Mouse (Mus musculus) midbrain, postnatal 0 days (tissue): ENCODE measurements around the gene Trabd. TPM values are rescaled to one million over a fixed set of nuclear protein-coding genes. Genes with fewer than 3 reads are reported as not detected.

Experiments used
- ATAC-seq: fragments of 200-750 bp; cut with Nextera tagmentation; 2 replicates; pipeline ENCODE4 v1.8.0; 2017; ENCODE audit warnings: moderate number of reproducible peaks, mild to moderate bottlenecking, moderate TSS enrichment, moderate library complexity; ENCODE audit not compliant: low FRiP score
- DNase-seq: peaks from one replicate; pipeline ENCODE4 v3.0.0-alpha.2; 2015; ENCODE audit warnings: low spot score
- H3K27ac ChIP-seq: fragments of 300-500 bp; sonication (generic); 2 replicates; pipeline ENCODE4 v1.5.1; 2014; ENCODE audit warnings: low read depth, mild to moderate bottlenecking, low read length, mixed read lengths
- H3K27me3 ChIP-seq: fragments of 300-500 bp; sonication (generic); 2 replicates; pipeline ENCODE4 v1.6.1; 2014; ENCODE audit warnings: low read length, control low read depth, mixed read lengths; ENCODE audit not compliant: insufficient read depth
- H3K36me3 ChIP-seq: fragments of 300-500 bp; sonication (generic); 2 replicates; pipeline ENCODE4 v1.6.1; 2014; ENCODE audit warnings: low read length, control low read depth, mixed read lengths; ENCODE audit not compliant: insufficient read depth
- H3K4me1 ChIP-seq: fragments of 300-500 bp; sonication (generic); 2 replicates; pipeline ENCODE4 v1.6.1; 2014; ENCODE audit warnings: mild to moderate bottlenecking, control low read depth, antibody characterized with exemption, low read length, mixed read lengths; ENCODE audit not compliant: insufficient read depth
- H3K4me2 ChIP-seq: fragments of 300-500 bp; sonication (generic); 2 replicates; pipeline ENCODE4 v1.6.1; 2014; ENCODE audit warnings: low read depth, mild to moderate bottlenecking, low read length, mixed read lengths; ENCODE audit not compliant: poor library complexity, severe bottlenecking
- H3K4me3 ChIP-seq: fragments of 300-500 bp; sonication (generic); 2 replicates; pipeline ENCODE4 v1.5.1; 2014; ENCODE audit warnings: low read depth, mild to moderate bottlenecking, low read length, moderate library complexity
- H3K9ac ChIP-seq: fragments of 300-500 bp; sonication (generic); replicated peaks from 2 replicates; pipeline ENCODE4 v1.6.1; 2014; ENCODE audit warnings: mild to moderate bottlenecking, low read length, moderate library complexity, mixed read lengths; ENCODE audit not compliant: poor library complexity, severe bottlenecking
- H3K9me3 ChIP-seq: fragments of 300-500 bp; sonication (generic); 2 replicates; pipeline ENCODE4 v1.6.1; 2016; ENCODE audit warnings: low read length, control low read depth
- CTCF ChIP-seq: IDR thresholded peaks from 2 replicates; pipeline ENCODE4 v1.5.1; 2016; ENCODE audit warnings: antibody characterized with exemption, mild to moderate bottlenecking
- WGBS: fragments of 180-500 bp; shearing (Covaris S2); extraction: QIAGEN DNeasy Blood & Tissue Kit; methylation state at CpG from one replicate; pipeline ENCODE4 v1.1.7; 2014; 5-methylcytosine and 5-hydroxymethylcytosine counted together
- polyA plus RNA-seq: library from polyadenylated mRNA; unstranded; fragments of >200 nt; fragmentation: Nextera tagmentation; extraction: Ambion mirVana; gene quantifications from 2 replicates; pipeline ENCODE4 v1.2.1, GENCODE M21; 2015
- total RNA-seq: library from RNA; depleted of rRNA; stranded (reverse); fragments of >200 nt; gene quantifications from 2 replicates; pipeline ENCODE4 v1.2.3, GENCODE M21; 2014

The Trabd gene
- total and polyA plus RNA-seq, 2 experiments from 2014 or later = 21.6 to 48.6 TPM

- H3K9me3 ChIP-seq = no peaks in the 10 kb centered on the region
- peaks cover 11% of the 10 kb centered on the region for H3K4me1 ChIP-seq
- H3K4me3 ChIP-seq = peak within 1 kb of the TSS; percentile 78
- no peak for TF ChIP-seq CTCF
- H3K27ac ChIP-seq = peak within 1 kb of the TSS; percentile 80
- no peaks in the 10 kb centered on the region for H3K36me3 ChIP-seq
- no peaks in the 10 kb centered on the region for H3K27me3 ChIP-seq
- DNase-seq = peak; percentile 51
- H3K9ac ChIP-seq = peak within 1 kb of the TSS; percentile 87
- H3K4me2 ChIP-seq = peak within 1 kb of the TSS; percentile 80
- ATAC-seq = peak; percentile 21; the same call in 1 of the 2 replicates
- WGBS = 1% methylated on average over 41 of the region's 57 CpGs
Measured at GRCm38 (mm10) chr15:89059161-89059931, 15.6 kb upstream of the Trabd start, which contains the start of gene Panx2. Gene Panx2 (plus strand): TSS chr15:89059734.

- no peak for TF ChIP-seq CTCF
- DNase-seq (peak; percentile 34), ATAC-seq (peak; percentile 62)
- H3K4me1 ChIP-seq = peaks cover 11% of the 10 kb centered on the region
- 1% methylated on average over 32 of the region's 48 CpGs for WGBS
- peak overlapping the region; percentile 80 for H3K27ac ChIP-seq
- no peaks in the 10 kb centered on the region for H3K27me3 ChIP-seq
- H3K9ac ChIP-seq = peak overlapping the region; percentile 87
- H3K9me3 ChIP-seq = no peaks in the 10 kb centered on the region
- no peaks in the 10 kb centered on the region for H3K36me3 ChIP-seq
- peak overlapping the region; percentile 78 for H3K4me3 ChIP-seq
- H3K4me2 ChIP-seq = peak overlapping the region; percentile 80
Measured at GRCm38 (mm10) chr15:89060032-89060681, 14.8 kb upstream of the Trabd start.

GRCm38 (mm10) chr15:89060811-89061460 is 14.0 kb upstream of the Trabd start:
- ATAC-seq = no peak
- TF ChIP-seq CTCF = no peak
- H3K4me2 ChIP-seq = peak overlapping the region; percentile 80
- H3K4me3 ChIP-seq = peak overlapping the region; percentile 78
- no peaks in the 10 kb centered on the region for H3K36me3 ChIP-seq
- no peak overlapping the region for H3K27ac ChIP-seq
- WGBS = 84% methylated on average over 12 of the region's 12 CpGs
- peaks cover under 1% of the 10 kb centered on the region; the same call in 1 of the 2 replicates for H3K27me3 ChIP-seq
- H3K4me1 ChIP-seq = peaks cover 11% of the 10 kb centered on the region
- no peaks in the 10 kb centered on the region for H3K9me3 ChIP-seq
- H3K9ac ChIP-seq = peak overlapping the region; percentile 87
- no peak for DNase-seq

- no peak overlapping the region for H3K4me2 ChIP-seq
- no peaks in the 10 kb centered on the region for H3K9me3 ChIP-seq
- H3K4me3 ChIP-seq = no peak overlapping the region
- DNase-seq = no peak
- no peak for ATAC-seq
- no peaks in the 10 kb centered on the region for H3K36me3 ChIP-seq
- no peak overlapping the region for H3K27ac ChIP-seq
- no peak overlapping the region for H3K9ac ChIP-seq
- TF ChIP-seq CTCF = no peak
- peaks cover 11% of the 10 kb centered on the region for H3K4me1 ChIP-seq
- WGBS = 84% methylated on average over 6 of the region's 6 CpGs
- peaks cover 9% of the 10 kb centered on the region; the same call in 1 of the 2 replicates for H3K27me3 ChIP-seq
Measured at GRCm38 (mm10) chr15:89061761-89062517, 13.0 kb upstream of the Trabd start.

DNA sequence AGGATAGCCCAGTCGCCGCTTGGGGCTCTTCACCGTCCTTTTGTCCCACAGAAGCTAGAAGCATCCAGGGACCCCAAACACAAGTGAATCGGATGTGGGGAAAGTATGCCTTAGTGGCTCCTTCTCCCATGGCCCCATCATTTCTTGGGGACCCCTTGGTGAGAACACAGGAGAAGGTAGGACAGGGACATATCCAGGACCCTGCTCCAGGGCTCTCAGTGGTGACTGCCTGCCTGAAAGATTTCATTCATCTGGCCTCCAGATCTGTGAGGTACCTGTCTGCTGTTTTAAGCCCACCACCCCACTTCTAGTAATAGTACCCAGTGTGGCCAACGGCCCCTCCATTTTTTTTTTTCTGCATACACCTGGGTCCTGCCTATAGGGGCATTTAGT is 12.4 kb upstream of the Trabd start:
- H3K4me3 ChIP-seq = no peak overlapping the region
- H3K36me3 ChIP-seq = no peaks in the 10 kb centered on the region
- no peaks in the 10 kb centered on the region for H3K9me3 ChIP-seq
- 93% methylated on average over 5 of the region's 5 CpGs for WGBS
- no peak for TF ChIP-seq CTCF
- no peak overlapping the region for H3K9ac ChIP-seq
- H3K27me3 ChIP-seq = peaks cover 9% of the 10 kb centered on the region; the same call in 1 of the 2 replicates
- no peak for DNase-seq
- no peak overlapping the region for H3K4me2 ChIP-seq
- H3K27ac ChIP-seq = no peak overlapping the region
- H3K4me1 ChIP-seq = peaks cover 11% of the 10 kb centered on the region
- ATAC-seq = no peak
